Mouse (Mus musculus) heart, adult 2 months (tissue): ENCODE results near the gene Sf3b3.

Source experiments
- CTCF ChIP-seq: fragments of 200-600 bp; IDR thresholded peaks from 2 replicates; pipeline ENCODE4 v1.8.1; 2022; ENCODE audit warnings: antibody characterized with exemption, mild to moderate bottlenecking, moderate library complexity
- EP300 ChIP-seq: fragments of 200-500 bp; IDR thresholded peaks from 2 replicates; pipeline ENCODE4 v1.6.1; 2011; ENCODE audit warnings: low read depth, low read length, control low read depth; ENCODE audit not compliant: insufficient read depth
- POLR2A ChIP-seq: fragments of 200-500 bp; IDR thresholded peaks from 2 replicates; pipeline ENCODE4 v1.6.1; 2011; ENCODE audit warnings: mild to moderate bottlenecking, low read depth, low read length, control low read depth; ENCODE audit not compliant: insufficient read depth

GRCm38 (mm10) chr8:110844941-110845340 lies 1.6 kb downstream of the Sf3b3 start:
- TF ChIP-seq CTCF, result no peak
- TF ChIP-seq POLR2A, result no peak
- TF ChIP-seq EP300, result no peak
